Mouse (Mus musculus): ENCODE data around the gene Rc3h2.
A peak's percentile ranks its signal among the peaks of the same experiment; 100 is the strongest.

Gene Rc3h2

GRCm38 (mm10) chr2:37338497-37339187, 84.1 kb downstream of the Rc3h2 start:
- DNase-seq (ENCODE audit: inconsistent ontology term): peak; percentile 28

- no peak for DNase-seq (ENCODE audit: inconsistent ontology term)
These were observed 89.4 kb downstream of the Rc3h2 start for GRCm38 (mm10) chr2:37333321-37333720.

GRCm38 (mm10) chr2:37326215-37326614, 96.5 kb downstream of the Rc3h2 start, which contains the start of gene Olfr368:
TSS of gene Olfr368 (plus strand) at chr2:37326515.
- DNase-seq (ENCODE audit: inconsistent ontology term): no peak

Measured in Muller cell, postnatal 12 days (primary cell).